Comparison of ENCODE assay signal across 13 mouse cellular contexts in the genomic region with DNA sequence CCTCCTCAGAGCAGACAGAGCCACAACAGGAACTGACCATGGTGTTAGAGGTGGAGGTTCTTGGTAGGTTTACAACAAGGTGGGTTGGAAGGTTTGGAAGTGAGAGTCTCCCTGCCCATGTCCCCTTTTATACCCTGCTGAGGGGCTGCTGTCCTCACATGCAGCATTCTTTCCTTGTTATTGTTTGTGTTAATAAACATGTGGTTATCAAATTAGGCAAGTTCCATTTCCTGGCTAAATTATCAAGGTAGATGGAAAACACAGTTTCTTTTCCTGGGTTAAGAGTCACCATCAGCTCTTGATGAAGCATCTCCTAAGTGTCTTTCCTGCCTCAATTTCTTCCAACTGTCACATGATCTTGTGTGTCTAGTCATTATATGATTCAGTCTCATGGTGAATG. TPM values are rescaled to one million over a fixed set of nuclear protein-coding genes. Genes with fewer than 3 reads are reported as not detected.
"Had no signal": no experiment of that assay in that cellular context is flagged by ENCODE, and none has a peak within 500 bp of the region (broad histone marks: within the 10 kb centered on the region; RNA-seq: fewer than 3 reads in every experiment).

A gene (minus strand): TSS at position 101 of the 400 bp plus-strand sequence.

RNA-seq across cellular contexts. Expression of the gene that starts here (rescaled TPM):
- polyA plus RNA-seq: neural tube, embryonic 13.5 days; neural tube, embryonic 14.5 days; neural tube, embryonic 15.5 days; small intestine, adult 2 months; spleen, adult 2 months; stomach, embryonic 14.5 days; stomach, embryonic 15.5 days; stomach, embryonic 16.5 days; stomach, postnatal 0 days; testis, adult 2 months; thymus, adult 2 months; thymus, postnatal 0 days; urinary bladder, adult 2 months had no signal
